Mouse (Mus musculus): ENCODE results near the gene Hist1h3d. TPM values are rescaled to one million over a fixed set of nuclear protein-coding genes. Genes with fewer than 3 reads are reported as not detected.

Gene Hist1h3d
- total and polyA plus RNA-seq, 3 experiments, result 0.94 to 182 (median 13.5) TPM

- H3K79me2 ChIP-seq (replicated peaks; ENCODE audit: control insufficient read depth, extremely low read depth, insufficient read depth, poor library complexity, severe bottlenecking), result no peaks in the 10 kb centered on the region
- no peaks in the 10 kb centered on the region for H3K27me3 ChIP-seq (replicated peaks)
- peak within 1 kb of the TSS; percentile 69 for H3K4me2 ChIP-seq (ENCODE audit: insufficient read depth, low read depth, poor library complexity, severe bottlenecking)
- in situ Hi-C loops (cut with MboI; ENCODE audit: low pct_ligation_motif_present, low pct_unique_long_range_greater_than_20kb, low sequenced_read_pairs), result no loop called here
- peaks cover 3 to 40% of the 10 kb centered on the region in 2 experiments for H3K4me1 ChIP-seq (ENCODE audit: control insufficient read depth in 1 of 2, insufficient read depth in 2 of 2)
- peak within 1 kb of the TSS; percentile 43 for H3K9ac ChIP-seq (ENCODE audit: insufficient read depth, low read depth)
- TF ChIP-seq POLR2AphosphoS2 (IDR thresholded peaks at IDR 0.05; ENCODE audit: low read depth, low read length) (peak; percentile 100), UBTF (IDR thresholded peaks at IDR 0.05; ENCODE audit: low read depth, low read length) (peak; percentile 99), PAX5 (IDR thresholded peaks at IDR 0.05; ENCODE audit: low read length) (no peak), RCOR1 (conservative IDR thresholded peaks at IDR 0.05; ENCODE audit: low read depth, low read length) (peak; percentile 95), MAX (IDR thresholded peaks at IDR 0.05; ENCODE audit: low read length) (peak; percentile 33; the same call in 1 of the 2 replicates), ZNF384 (IDR thresholded peaks at IDR 0.05; ENCODE audit: low read depth, low read length) (no peak), HCFC1 (IDR thresholded peaks at IDR 0.05; ENCODE audit: low read depth, low read length) (peak; percentile 85), KAT2A (IDR thresholded peaks at IDR 0.05; ENCODE audit: insufficient replicate concordance, low read length) (0 out of 2 replicates have a peak, but pooled peaks have one; percentile 42), NRF1 (IDR thresholded peaks at IDR 0.05; ENCODE audit: low read depth, low read length) (peak; percentile 35), SIN3A (IDR thresholded peaks at IDR 0.05; ENCODE audit: low read length) (peak; percentile 92; the same call in 1 of the 2 replicates), MXI1 (IDR thresholded peaks at IDR 0.05; ENCODE audit: low read depth, low read length) (no peak; the same call in 1 of the 2 replicates), EP300 (IDR thresholded peaks at IDR 0.05; ENCODE audit: low read length) (no peak), CTCF (conservative IDR thresholded peaks at IDR 0.05 in 1 of 2, IDR thresholded peaks at IDR 0.05 in 1 of 2; ENCODE audit: low read depth in 2 of 2, low read length in 2 of 2) (no peak), ELF1 (IDR thresholded peaks at IDR 0.05; ENCODE audit: low read depth, low read length) (peak; percentile 52), E2F4 (IDR thresholded peaks at IDR 0.05; ENCODE audit: insufficient replicate concordance, low read depth, low read length) (peak; percentile 99), GABPA (IDR thresholded peaks at IDR 0.05; ENCODE audit: insufficient replicate concordance, low read depth, low read length) (peak; percentile 6; the same call in 1 of the 2 replicates), ZC3H11A (IDR thresholded peaks at IDR 0.05; ENCODE audit: low read depth, low read length) (no peak), BHLHE40 (IDR thresholded peaks at IDR 0.05; ENCODE audit: low read depth, low read length) (peak; percentile 56), MYC (IDR thresholded peaks at IDR 0.05; ENCODE audit: low read depth, low read length) (no peak), MAFK (IDR thresholded peaks at IDR 0.05; ENCODE audit: insufficient replicate concordance, low read length) (no peak), USF2 (conservative IDR thresholded peaks at IDR 0.05; ENCODE audit: low read depth, low read length) (peak; percentile 44; the same call in 1 of the 2 replicates), ZMIZ1 (IDR thresholded peaks at IDR 0.05; ENCODE audit: low read depth, low read length) (peak; percentile 100), POLR2A (IDR thresholded peaks at IDR 0.05; ENCODE audit: low read depth, low read length) (peak; percentile 99), NELFE (IDR thresholded peaks at IDR 0.05; ENCODE audit: low read depth, low read length) (peak; percentile 100), JUN (IDR thresholded peaks at IDR 0.05; ENCODE audit: insufficient read depth, low read depth, low read length) (no peak), IRF4 (IDR thresholded peaks at IDR 0.05; ENCODE audit: low read depth, low read length) (peak; percentile 70), TBP (conservative IDR thresholded peaks at IDR 0.05; ENCODE audit: low read depth, low read length) (peak; percentile 99), MEF2A (IDR thresholded peaks at IDR 0.05; ENCODE audit: borderline replicate concordance, low read depth, low read length) (peak; percentile 74; the same call in 1 of the 2 replicates), TCF12 (IDR thresholded peaks at IDR 0.05; ENCODE audit: low read depth, low read length) (peak; percentile 96), ETS1 (conservative IDR thresholded peaks at IDR 0.05; ENCODE audit: low read depth, low read length) (0 out of 2 replicates have a peak, but pooled peaks have one; percentile 19), CHD1 (IDR thresholded peaks at IDR 0.05; ENCODE audit: low read depth, low read length) (peak; percentile 83), MAZ (IDR thresholded peaks at IDR 0.05; ENCODE audit: low read depth, low read length) (0 out of 2 replicates have a peak, but pooled peaks have one; percentile 66)
- no peaks in the 10 kb centered on the region for H3K36me3 ChIP-seq (replicated peaks in 1 of 2; ENCODE audit: control insufficient read depth in 1 of 2, insufficient read depth in 1 of 2, low read length in 1 of 2)
- DNase-seq (ENCODE audit: extremely low read depth), result peak; percentile 97
- peak within 1 kb of the TSS; percentile 35 to 65 (median 39) for H3K4me3 ChIP-seq (replicated peaks in 1 of 3; ENCODE audit: low read depth in 2 of 3, low read length in 2 of 3, poor library complexity in 1 of 3)
- dilution Hi-C loops (cut with MboI; ENCODE audit: extremely low pct_ligation_motif_present, extremely low pct_unique_long_range_greater_than_20kb, low sequenced_read_pairs), result no loop called here
- H3K27ac ChIP-seq (ENCODE audit: insufficient read depth, low read depth), result peak within 1 kb of the TSS; percentile 92
- H3K9me3 ChIP-seq (replicated peaks; ENCODE audit: low read length), result no peaks in the 10 kb centered on the region
Observed at GRCm38 (mm10) chr13:23581408-23582218, 6.0 kb downstream of the Hist1h3d start, which contains the start of gene Hist1h4d. Gene Hist1h4d (plus strand): TSS chr13:23581598.

Measured in CH12.LX (cell line).